Mouse (Mus musculus): ENCODE data around the gene Dtx3l. TPM values are rescaled to one million over a fixed set of nuclear protein-coding genes. Genes with fewer than 3 reads are reported as not detected.

Dtx3l gene
- polyA plus RNA-seq, 1 experiment = 16.7 TPM

GRCm38 (mm10) chr16:35914301-35914700 is 24.6 kb downstream of the Dtx3l start:
- peaks cover 22% of the 10 kb centered on the region; the same call in 1 of the 2 replicates for H3K4me1 ChIP-seq (ENCODE audit: control insufficient read depth, insufficient read depth, insufficient read length, low read length)
- H3K27me3 ChIP-seq (ENCODE audit: control insufficient read depth, insufficient read depth, low read length) = no peaks in the 10 kb centered on the region
- H3K27ac ChIP-seq (ENCODE audit: insufficient read depth, low read depth, low read length) = no peak overlapping the region
- no peak for TF ChIP-seq CTCF (IDR thresholded peaks at IDR 0.05; ENCODE audit: extremely low read depth, insufficient read length, insufficient replicate concordance, low read depth, low read length)
- no peak for TF ChIP-seq POLR2A (IDR thresholded peaks at IDR 0.05; ENCODE audit: low read depth, low read length)
- no peaks in the 10 kb centered on the region for H3K36me3 ChIP-seq (ENCODE audit: control insufficient read depth, insufficient read depth, low read length)
- no peak overlapping the region for H3K4me3 ChIP-seq (ENCODE audit: low read depth, low read length)
- 28% methylated on average over 5 of the region's 5 CpGs for WGBS

GRCm38 (mm10) chr16:35913526-35913925 is 25.4 kb downstream of the Dtx3l start:
- 84% methylated on average over 1 of the region's 1 CpGs for WGBS

GRCm38 (mm10) chr16:35911449-35911848 is 27.5 kb downstream of the Dtx3l start:
- Histone ChIP-seq H3K4me1 (ENCODE audit: control insufficient read depth, insufficient read depth, insufficient read length, low read length) (peaks cover 16% of the 10 kb centered on the region), H3K36me3 (ENCODE audit: control insufficient read depth, insufficient read depth, low read length) (no peaks in the 10 kb centered on the region), H3K4me3 (ENCODE audit: low read depth, low read length) (no peak overlapping the region), H3K27me3 (ENCODE audit: control insufficient read depth, insufficient read depth, low read length) (no peaks in the 10 kb centered on the region), H3K27ac (ENCODE audit: insufficient read depth, low read depth, low read length) (peak overlapping the region; percentile 89)
- 25% methylated on average over 3 of the region's 3 CpGs for WGBS
- TF ChIP-seq POLR2A (IDR thresholded peaks at IDR 0.05; ENCODE audit: low read depth, low read length) (no peak), CTCF (IDR thresholded peaks at IDR 0.05; ENCODE audit: extremely low read depth, insufficient read length, insufficient replicate concordance, low read depth, low read length) (no peak)

More at GRCm38 (mm10) chr16:35913526-35913925, 25.4 kb downstream of the Dtx3l start:
- no peak overlapping the region for H3K4me3 ChIP-seq (ENCODE audit: low read depth, low read length)
- no peaks in the 10 kb centered on the region for H3K27me3 ChIP-seq (ENCODE audit: control insufficient read depth, insufficient read depth, low read length)
- peaks cover 15% of the 10 kb centered on the region; the same call in 1 of the 2 replicates for H3K4me1 ChIP-seq (ENCODE audit: control insufficient read depth, insufficient read depth, insufficient read length, low read length)
- H3K27ac ChIP-seq (ENCODE audit: insufficient read depth, low read depth, low read length) = peak overlapping the region; percentile 58; the same call in 1 of the 2 replicates
- H3K36me3 ChIP-seq (ENCODE audit: control insufficient read depth, insufficient read depth, low read length) = no peaks in the 10 kb centered on the region
- TF ChIP-seq CTCF (IDR thresholded peaks at IDR 0.05; ENCODE audit: extremely low read depth, insufficient read length, insufficient replicate concordance, low read depth, low read length) (no peak), POLR2A (IDR thresholded peaks at IDR 0.05; ENCODE audit: low read depth, low read length) (no peak)

GRCm38 (mm10) chr16:35907432-35908201 is 31.3 kb downstream of the Dtx3l start:
- H3K4me3 ChIP-seq (ENCODE audit: low read depth, low read length) = no peak overlapping the region
- WGBS = 29% methylated on average over 4 of the region's 4 CpGs
- H3K27me3 ChIP-seq (ENCODE audit: control insufficient read depth, insufficient read depth, low read length) = no peaks in the 10 kb centered on the region
- H3K27ac ChIP-seq (ENCODE audit: insufficient read depth, low read depth, low read length) = peak overlapping the region; percentile 97
- no peak for TF ChIP-seq CTCF (IDR thresholded peaks at IDR 0.05; ENCODE audit: extremely low read depth, insufficient read length, insufficient replicate concordance, low read depth, low read length)
- TF ChIP-seq POLR2A (IDR thresholded peaks at IDR 0.05; ENCODE audit: low read depth, low read length) = no peak
- H3K36me3 ChIP-seq (ENCODE audit: control insufficient read depth, insufficient read depth, low read length) = no peaks in the 10 kb centered on the region
- H3K4me1 ChIP-seq (ENCODE audit: control insufficient read depth, insufficient read depth, insufficient read length, low read length) = peaks cover 13% of the 10 kb centered on the region

GRCm38 (mm10) chr16:35906887-35907286 is 32.1 kb downstream of the Dtx3l start:
- Histone ChIP-seq H3K4me1 (ENCODE audit: control insufficient read depth, insufficient read depth, insufficient read length, low read length) (peaks cover 12% of the 10 kb centered on the region), H3K4me3 (ENCODE audit: low read depth, low read length) (no peak overlapping the region), H3K27ac (ENCODE audit: insufficient read depth, low read depth, low read length) (peak overlapping the region; percentile 53; the same call in 1 of the 2 replicates), H3K36me3 (ENCODE audit: control insufficient read depth, insufficient read depth, low read length) (no peaks in the 10 kb centered on the region), H3K27me3 (ENCODE audit: control insufficient read depth, insufficient read depth, low read length) (no peaks in the 10 kb centered on the region)
- 34% methylated on average over 7 of the region's 7 CpGs for WGBS
- no peak for TF ChIP-seq POLR2A (IDR thresholded peaks at IDR 0.05; ENCODE audit: low read depth, low read length)
- TF ChIP-seq CTCF (IDR thresholded peaks at IDR 0.05; ENCODE audit: extremely low read depth, insufficient read length, insufficient replicate concordance, low read depth, low read length) = no peak

- H3K4me1 ChIP-seq (ENCODE audit: control insufficient read depth, insufficient read depth, insufficient read length, low read length) = peaks cover 10% of the 10 kb centered on the region
- peak overlapping the region; percentile 60 for H3K27ac ChIP-seq (ENCODE audit: insufficient read depth, low read depth, low read length)
- TF ChIP-seq POLR2A (IDR thresholded peaks at IDR 0.05; ENCODE audit: low read depth, low read length) (no peak), CTCF (IDR thresholded peaks at IDR 0.05; ENCODE audit: extremely low read depth, insufficient read length, insufficient replicate concordance, low read depth, low read length) (no peak)
- no peaks in the 10 kb centered on the region for H3K36me3 ChIP-seq (ENCODE audit: control insufficient read depth, insufficient read depth, low read length)
- no peaks in the 10 kb centered on the region for H3K27me3 ChIP-seq (ENCODE audit: control insufficient read depth, insufficient read depth, low read length)
- no peak overlapping the region for H3K4me3 ChIP-seq (ENCODE audit: low read depth, low read length)
- WGBS = 29% methylated on average over 6 of the region's 6 CpGs
Measured at GRCm38 (mm10) chr16:35905819-35906485, 33.0 kb downstream of the Dtx3l start.

GRCm38 (mm10) chr16:35905355-35905754 is 33.6 kb downstream of the Dtx3l start:
- no peak overlapping the region for H3K4me3 ChIP-seq (ENCODE audit: low read depth, low read length)
- H3K27me3 ChIP-seq (ENCODE audit: control insufficient read depth, insufficient read depth, low read length) = no peaks in the 10 kb centered on the region
- TF ChIP-seq CTCF (IDR thresholded peaks at IDR 0.05; ENCODE audit: extremely low read depth, insufficient read length, insufficient replicate concordance, low read depth, low read length) (no peak), POLR2A (IDR thresholded peaks at IDR 0.05; ENCODE audit: low read depth, low read length) (no peak)
- peaks cover 10% of the 10 kb centered on the region for H3K4me1 ChIP-seq (ENCODE audit: control insufficient read depth, insufficient read depth, insufficient read length, low read length)
- 76% methylated on average over 3 of the region's 3 CpGs for WGBS
- peak overlapping the region; percentile 60; the same call in 1 of the 2 replicates for H3K27ac ChIP-seq (ENCODE audit: insufficient read depth, low read depth, low read length)
- no peaks in the 10 kb centered on the region for H3K36me3 ChIP-seq (ENCODE audit: control insufficient read depth, insufficient read depth, low read length)
